20 mouse cellular contexts compared by ENCODE assay signal in genomic region chr12:24597376-24597775, GRCm38 (mm10). TPM values are rescaled to one million over a fixed set of nuclear protein-coding genes. Genes with fewer than 3 reads are reported as not detected.
"Had no signal": no experiment of that assay in that cellular context is flagged by ENCODE, and none has a peak within 500 bp of the region (broad histone marks: within the 10 kb centered on the region; RNA-seq: fewer than 3 reads in every experiment).

No protein-coding gene starts in this region.

- H3K4me2 ChIP-seq: liver, embryonic 12.5 days; liver, embryonic 15.5 days; lung, embryonic 15.5 days; midbrain, embryonic 11.5 days; neural tube, embryonic 12.5 days; neural tube, embryonic 15.5 days had no signal

- H3K4me3 ChIP-seq: liver, embryonic 12.5 days; liver, embryonic 15.5 days; lung, embryonic 15.5 days; neural tube, embryonic 12.5 days; neural tube, embryonic 15.5 days had no signal

- ATAC-seq: intestine, embryonic 16.5 days; liver, embryonic 12.5 days had no signal

- DNase-seq: kidney, adult 18-20 months; kidney, adult 9 months; kidney, postnatal 14 days; layer of hippocampus, adult 9-11 months; liver; lung, postnatal 10 days; lung, postnatal 4 days; midbrain, embryonic 14.5 days; right cerebral cortex, adult 18-20 months; right cerebral cortex, postnatal 25 days; spleen, adult 18-20 months; thymus, postnatal 25 days had no signal

- H3K9ac ChIP-seq: liver, embryonic 12.5 days; liver, embryonic 15.5 days; lung, embryonic 15.5 days; neural tube, embryonic 12.5 days; neural tube, embryonic 15.5 days had no signal

- H3K36me3 ChIP-seq: liver, embryonic 12.5 days; liver, embryonic 15.5 days; lung, embryonic 15.5 days; neural tube, embryonic 12.5 days; neural tube, embryonic 15.5 days had no signal

- H3K9me3 ChIP-seq: liver, embryonic 12.5 days; liver, embryonic 15.5 days; lung, embryonic 15.5 days; neural tube, embryonic 12.5 days; neural tube, embryonic 15.5 days had no signal

- H3K27ac ChIP-seq: liver, embryonic 12.5 days; liver, embryonic 15.5 days; lung, embryonic 15.5 days; neural tube, embryonic 12.5 days; neural tube, embryonic 15.5 days had no signal

- H3K27me3 ChIP-seq: liver, embryonic 12.5 days; liver, embryonic 15.5 days; lung, embryonic 15.5 days; neural tube, embryonic 12.5 days; neural tube, embryonic 15.5 days had no signal

RNA-seq across cellular contexts. Expression of gene Grhl1, which starts 25.3 kb away (rescaled TPM):
- total RNA-seq: megakaryocyte-erythroid progenitor cell, adult 5-6 weeks had no signal
